Mouse (Mus musculus): ENCODE measurements around the gene Tuba3b.

- TF ChIP-seq ZKSCAN1 (IDR thresholded peaks at IDR 0.05; ENCODE audit: borderline replicate concordance, low read depth, low read length) (no peak), MEF2A (IDR thresholded peaks at IDR 0.05; ENCODE audit: borderline replicate concordance, low read depth, low read length) (no peak), ZNF384 (IDR thresholded peaks at IDR 0.05; ENCODE audit: low read depth, low read length) (no peak), POLR2A (IDR thresholded peaks at IDR 0.05; ENCODE audit: low read depth, low read length) (no peak), CTCF (conservative IDR thresholded peaks at IDR 0.05 in 1 of 2, IDR thresholded peaks at IDR 0.05 in 1 of 2; ENCODE audit: low read depth in 2 of 2, low read length in 2 of 2) (no peak), SIN3A (IDR thresholded peaks at IDR 0.05; ENCODE audit: low read length) (no peak), USF2 (conservative IDR thresholded peaks at IDR 0.05; ENCODE audit: low read depth, low read length) (no peak), SMC3 (IDR thresholded peaks at IDR 0.05; ENCODE audit: low read depth, low read length) (no peak), NELFE (IDR thresholded peaks at IDR 0.05; ENCODE audit: low read depth, low read length) (no peak), MAX (IDR thresholded peaks at IDR 0.05; ENCODE audit: low read length) (no peak), HCFC1 (IDR thresholded peaks at IDR 0.05; ENCODE audit: low read depth, low read length) (no peak), JUN (IDR thresholded peaks at IDR 0.05; ENCODE audit: insufficient read depth, low read depth, low read length) (no peak)
Measured at GRCm38 (mm10) chr6:145651976-145652375, 36.4 kb downstream of the Tuba3b start.
